In the genomic region with DNA sequence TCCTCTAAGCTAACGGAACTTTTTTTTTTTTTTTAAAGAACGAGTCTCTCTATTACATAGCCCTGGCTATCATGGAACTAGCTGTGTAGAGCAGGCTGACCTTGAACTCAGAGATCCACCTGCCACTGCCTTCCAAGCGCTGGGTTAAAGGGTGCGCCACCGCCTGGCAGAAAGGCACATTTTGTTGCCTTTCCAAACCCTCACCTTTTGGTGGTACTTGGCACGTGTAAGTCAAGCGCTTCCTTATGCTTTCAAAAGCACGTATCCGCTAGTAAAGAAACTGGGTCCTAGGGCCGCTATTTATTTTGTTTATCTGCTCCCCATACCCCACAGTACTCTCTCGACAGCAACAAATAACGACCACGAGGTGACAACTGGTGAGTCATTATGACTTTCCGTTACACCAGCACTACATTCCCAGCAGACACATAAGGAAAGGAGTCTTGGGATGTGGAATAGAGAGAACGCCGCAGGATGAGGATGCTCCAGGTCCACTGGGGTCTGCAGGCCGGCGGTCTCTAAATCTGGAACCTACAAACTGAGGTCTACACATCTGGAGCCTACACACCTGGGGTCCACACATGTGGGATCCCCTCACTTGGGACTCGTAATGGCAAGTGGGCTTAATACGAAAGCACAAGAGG, we compare ENCODE assay signal across 1 mouse cellular context.
TF ChIP-seq lines count a peak whose summit lies in the region.

No protein-coding gene starts in this region.

TF ChIP-seq in MEL, 35 proteins besides CTCF, POLR2A, EP300 and RAD21 (continued from another document):
- peak; percentile 99 for TF ChIP-seq MYC (IDR thresholded peaks at IDR 0.05; ENCODE audit: low read depth, low read length)
- no peak for TF ChIP-seq USF2 (IDR thresholded peaks at IDR 0.05; ENCODE audit: borderline replicate concordance in 1 of 2, insufficient read depth in 1 of 2, low read depth in 1 of 2, low read length in 2 of 2)
- TF ChIP-seq CHD2 (IDR thresholded peaks at IDR 0.05; ENCODE audit: low read length) = no peak
- TF ChIP-seq GABPA (IDR thresholded peaks at IDR 0.05; ENCODE audit: low read depth, low read length) = no peak
- TF ChIP-seq MEF2A (IDR thresholded peaks at IDR 0.05; ENCODE audit: extremely low read depth, insufficient replicate concordance, low read depth, low read length, poor library complexity, severe bottlenecking) = no peak
- TF ChIP-seq MYB (IDR thresholded peaks at IDR 0.05; ENCODE audit: low read depth, low read length) = no peak
- peak; percentile 54 for TF ChIP-seq SMC3 (IDR thresholded peaks at IDR 0.05; ENCODE audit: low read depth, low read length)
- 0 out of 2 replicates have a peak, but pooled peaks have one; percentile 30 for TF ChIP-seq RCOR1 (IDR thresholded peaks at IDR 0.05; ENCODE audit: low read depth, low read length)
- TF ChIP-seq CHD1 (IDR thresholded peaks at IDR 0.05; ENCODE audit: low read depth, low read length) = peak; percentile 92; the same call in 1 of the 2 replicates
- TF ChIP-seq UBTF (IDR thresholded peaks at IDR 0.05; ENCODE audit: borderline replicate concordance, insufficient read depth, low read depth, low read length) = peak; percentile 81
- TF ChIP-seq TCF12 (IDR thresholded peaks at IDR 0.05; ENCODE audit: low read depth, low read length) = no peak
- peak; percentile 41; the same call in 1 of the 2 replicates for TF ChIP-seq HCFC1 (IDR thresholded peaks at IDR 0.05; ENCODE audit: low read depth, low read length)
- peak; percentile 96 for TF ChIP-seq MXI1 (IDR thresholded peaks at IDR 0.05; ENCODE audit: low read depth, low read length)
- no peak for TF ChIP-seq ZC3H11A (IDR thresholded peaks at IDR 0.05; ENCODE audit: low read depth, low read length)
- no peak for TF ChIP-seq NELFE (IDR thresholded peaks at IDR 0.05; ENCODE audit: low read depth, low read length)
- 0 out of 2 replicates have a peak, but pooled peaks have one; percentile 32 for TF ChIP-seq MAZ (IDR thresholded peaks at IDR 0.05; ENCODE audit: low read depth, low read length)
- 0 out of 2 replicates have a peak, but pooled peaks have one; percentile 51 for TF ChIP-seq TBP (IDR thresholded peaks at IDR 0.05; ENCODE audit: low read depth, low read length)
- TF ChIP-seq TAL1 (IDR thresholded peaks at IDR 0.05; ENCODE audit: low read length) = no peak
- no peak for TF ChIP-seq E2F4 (IDR thresholded peaks at IDR 0.05; ENCODE audit: borderline replicate concordance, low read depth, low read length)
- TF ChIP-seq MAX (IDR thresholded peaks at IDR 0.05; ENCODE audit: low read length) = peak; percentile 95
- TF ChIP-seq ZMIZ1 (IDR thresholded peaks at IDR 0.05; ENCODE audit: low read depth, low read length) = no peak
- TF ChIP-seq POLR2AphosphoS5 (IDR thresholded peaks at IDR 0.05; ENCODE audit: borderline replicate concordance, low read depth, low read length) = no peak
- TF ChIP-seq ZKSCAN1 (IDR thresholded peaks at IDR 0.05; ENCODE audit: low read depth, low read length) = no peak
- peak; percentile 86; the same call in 1 of the 2 replicates for TF ChIP-seq SIN3A (IDR thresholded peaks at IDR 0.05; ENCODE audit: low read length)
- peak; percentile 47; the same call in 1 of the 2 replicates for TF ChIP-seq ETS1 (IDR thresholded peaks at IDR 0.05; ENCODE audit: low read depth, low read length)
